Mouse (Mus musculus) ES-Bruce4 (cell line): Measurements from ENCODE around the gene Vwce.

ENCODE experiments used
- CTCF ChIP-seq: IDR thresholded peaks from one replicate; pipeline ENCODE4 v1.8.1; 2011; ENCODE audit warnings: low read depth, low read length
- EP300 ChIP-seq: IDR thresholded peaks from 2 replicates; pipeline ENCODE4 v1.6.1; 2011; ENCODE audit warnings: low read depth, low read length; ENCODE audit not compliant: insufficient read depth
- POLR2A ChIP-seq: IDR thresholded peaks from one replicate; pipeline ENCODE4 v1.8.1; 2011; ENCODE audit warnings: low read length; ENCODE audit not compliant: insufficient read depth

DNA sequence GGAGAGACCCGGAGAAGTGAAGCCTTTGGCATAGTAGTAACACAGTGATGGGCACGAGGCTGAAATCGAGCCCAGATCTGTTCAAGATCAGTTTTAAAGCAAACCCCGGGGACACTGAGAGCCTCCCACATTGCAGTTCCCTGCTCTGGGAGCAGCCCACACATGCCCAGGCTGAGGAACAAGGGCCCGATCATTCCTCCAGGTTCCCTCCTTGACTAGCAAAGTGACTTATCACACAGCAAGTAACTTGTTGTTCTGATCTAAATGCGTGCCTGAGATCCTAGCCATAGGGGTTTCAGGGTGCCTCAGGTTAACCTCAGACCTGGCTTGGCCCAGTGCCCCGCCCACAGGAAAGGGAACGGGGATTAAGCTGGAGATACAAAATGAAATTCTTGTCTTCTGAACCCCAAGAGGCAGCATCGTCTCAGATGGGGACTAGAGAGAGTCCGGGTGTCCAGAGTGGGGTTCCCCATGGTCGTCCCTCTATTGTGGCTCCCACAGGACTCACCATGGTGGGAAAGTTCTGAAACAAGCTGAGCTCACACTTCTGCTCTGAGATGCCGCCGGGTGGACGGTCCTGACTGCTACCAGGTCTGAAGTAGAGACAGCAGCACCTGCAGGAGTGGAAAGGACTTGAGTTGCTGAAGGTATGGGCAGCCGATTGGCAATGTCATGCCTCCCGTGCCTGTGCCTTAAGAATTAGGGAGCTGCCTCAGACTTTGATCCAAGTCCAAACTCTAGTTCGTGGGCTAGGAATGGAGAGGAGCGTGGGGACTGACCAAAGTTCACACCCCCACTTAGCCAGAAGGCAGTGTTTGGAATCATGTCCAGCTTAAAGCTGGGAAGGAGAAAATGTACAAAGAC lies 30.1 kb upstream of the Vwce start:
- TF ChIP-seq CTCF (no peak), POLR2A (no peak), EP300 (no peak)
